18 mouse cellular contexts compared by ENCODE assay signal in the genomic region with DNA sequence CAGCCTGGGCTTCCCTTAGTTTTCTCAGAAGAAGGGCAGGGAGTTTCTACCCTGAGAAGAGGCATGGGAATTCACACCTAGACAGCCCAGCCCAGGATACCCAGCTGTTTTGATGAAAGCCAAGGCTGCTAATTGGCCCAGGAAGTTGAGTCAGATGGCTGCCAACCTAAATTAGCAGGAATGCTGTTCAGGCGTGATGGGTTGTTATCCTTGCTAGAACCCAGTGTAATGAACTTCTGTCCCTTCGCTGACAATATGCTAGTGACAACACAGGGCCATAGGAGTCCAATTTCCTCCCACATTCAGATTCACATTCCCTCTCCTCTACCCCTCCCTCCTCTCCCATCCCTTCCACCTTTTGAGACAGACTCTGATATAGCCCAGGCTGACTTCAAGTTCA. TPM values are rescaled to one million over a fixed set of nuclear protein-coding genes. Genes with fewer than 3 reads are reported as not detected.
DNase-seq lines count a peak whose midpoint lies in the region; ATAC-seq and TF ChIP-seq lines count a peak whose summit lies in the region.
"Had no signal": no experiment of that assay in that cellular context is flagged by ENCODE, and none has a peak within 500 bp of the region (broad histone marks: within the 10 kb centered on the region; RNA-seq: fewer than 3 reads in every experiment).

No protein-coding gene starts in this region.

- H3K36me3 ChIP-seq in hindbrain, postnatal 0 days (ENCODE audit: insufficient read depth, low read length), result no peaks in the 10 kb centered on the region
- no peaks in the 10 kb centered on the region for H3K36me3 ChIP-seq in hindbrain, embryonic 12.5 days
- H3K36me3 ChIP-seq: limb, embryonic 10.5 days had no signal

- H3K27me3 ChIP-seq in hindbrain, postnatal 0 days (ENCODE audit: insufficient read depth, low read length), result no peaks in the 10 kb centered on the region
- no peaks in the 10 kb centered on the region; the same call in 1 of the 2 replicates for H3K27me3 ChIP-seq in hindbrain, embryonic 12.5 days

- no peak overlapping the region for H3K4me2 ChIP-seq in hindbrain, postnatal 0 days (ENCODE audit: low read depth, low read length)
- no peak overlapping the region for H3K4me2 ChIP-seq in hindbrain, embryonic 12.5 days (replicated peaks)
- H3K4me2 ChIP-seq: hindbrain, embryonic 14.5 days had no signal

- H3K27ac ChIP-seq in hindbrain, postnatal 0 days, result no peak overlapping the region
- no peak overlapping the region for H3K27ac ChIP-seq in hindbrain, embryonic 12.5 days
- H3K27ac ChIP-seq: hindbrain, embryonic 14.5 days; limb, embryonic 10.5 days; macrophage had no signal

- DNase-seq in adrenal gland, adult 2 months, result peak; percentile 32
- DNase-seq in adrenal gland, postnatal 25 days, result no peak
- peak; percentile 57 for DNase-seq in hindbrain, postnatal 0 days (ENCODE audit: low spot score)
- DNase-seq in right cerebral cortex, adult 18-20 months, result peak; percentile 39
- no peak for DNase-seq in right cerebral cortex, adult 2 months (ENCODE audit: low spot score in 2 of 2)
- peak; percentile 67 for DNase-seq in retina, postnatal 1 day
- no peak for DNase-seq in urinary bladder, postnatal 10 days (ENCODE audit: low spot score)
- DNase-seq: cerebellum, adult 11-12 months; kidney, adult 9 months; liver had no signal

- ATAC-seq in hindbrain, postnatal 0 days, result no peak
- no peak for ATAC-seq in hindbrain, embryonic 12.5 days (ENCODE audit: low FRiP score)
- ATAC-seq: midbrain, embryonic 16.5 days had no signal

- WGBS in hindbrain, postnatal 0 days, result 53% methylated on average over 2 of the region's 2 CpGs
- 56% methylated on average over 2 of the region's 2 CpGs for WGBS in hindbrain, embryonic 12.5 days

- no peak overlapping the region for H3K4me3 ChIP-seq in hindbrain, postnatal 0 days (ENCODE audit: low read length)
- no peak overlapping the region for H3K4me3 ChIP-seq in hindbrain, embryonic 12.5 days
- H3K4me3 ChIP-seq: limb, embryonic 10.5 days had no signal

- no peak overlapping the region for H3K9ac ChIP-seq in hindbrain, postnatal 0 days (replicated peaks; ENCODE audit: low read length)
- no peak overlapping the region for H3K9ac ChIP-seq in hindbrain, embryonic 12.5 days
- H3K9ac ChIP-seq: hindbrain, embryonic 14.5 days had no signal

- H3K9me3 ChIP-seq in hindbrain, postnatal 0 days (ENCODE audit: low read length), result no peaks in the 10 kb centered on the region
- no peaks in the 10 kb centered on the region for H3K9me3 ChIP-seq in hindbrain, embryonic 12.5 days (replicated peaks)
- H3K9me3 ChIP-seq: limb, embryonic 10.5 days had no signal

- H3K4me1 ChIP-seq in hindbrain, postnatal 0 days (ENCODE audit: insufficient read depth, low read length), result peaks cover 9% of the 10 kb centered on the region; the same call in 1 of the 2 replicates
- peaks cover 17% of the 10 kb centered on the region for H3K4me1 ChIP-seq in hindbrain, embryonic 12.5 days

- no peak for TF ChIP-seq CTCF in hindbrain, postnatal 0 days (IDR thresholded peaks at IDR 0.05; ENCODE audit: low read depth)

RNA-seq across cellular contexts. Expression of gene Cyp11a1, which starts 6.7 kb away (rescaled TPM):
- 1,000 to 10,000 TPM; 6,621 to 7,422 TPM for total RNA-seq in adrenal gland, adult 2 months (2021)
- 1,463 and 1,873 TPM in 2 replicates for polyA plus RNA-seq in adrenal gland, adult 2 months (2012; rRNA removed)
- total RNA-seq in adrenal gland, postnatal 25 days (2021), result 6,596 and 7,089 TPM in 2 replicates
- 4.1 and 4.3 TPM in 2 replicates for total RNA-seq in hindbrain, postnatal 0 days (2014; rRNA removed)
- polyA plus RNA-seq in hindbrain, postnatal 0 days (2015; fragmentation: Nextera tagmentation; extraction: Ambion mirVana), result 1.2 and 1.8 TPM in 2 replicates
- polyA plus RNA-seq in hindbrain, embryonic 12.5 days (2016; fragmentation: Nextera tagmentation; extraction: Ambion mirVana), result 0.17 and 0.38 TPM in 2 replicates
- total RNA-seq: heart, postnatal 25 days had no signal
- polyA plus RNA-seq: macrophage had no signal

RNA-seq across cellular contexts. Expression of gene Stra6, which starts 50.7 kb away (rescaled TPM):
- 1 to 10 TPM; 1.5 to 1.8 TPM for total RNA-seq in adrenal gland, adult 2 months (2021)
- polyA plus RNA-seq in adrenal gland, adult 2 months (2012; rRNA removed), result 2.0 and 2.6 TPM in 2 replicates
- 1.6 and 2.1 TPM in 2 replicates for total RNA-seq in adrenal gland, postnatal 25 days (2021)
- 16.0 and 19.2 TPM in 2 replicates for total RNA-seq in hindbrain, postnatal 0 days (2014; rRNA removed)
- polyA plus RNA-seq in hindbrain, postnatal 0 days (2015; fragmentation: Nextera tagmentation; extraction: Ambion mirVana), result 7.5 TPM in 2 replicates
- 14.8 and 17.6 TPM in 2 replicates for polyA plus RNA-seq in hindbrain, embryonic 12.5 days (2016; fragmentation: Nextera tagmentation; extraction: Ambion mirVana)
- total RNA-seq: neutrophil, adult 5-6 weeks had no signal
- polyA plus RNA-seq: liver, embryonic 16.5 days; macrophage had no signal

Comparison
In these comparisons a context has a peak if more than half of its experiments do, and no peak if none do; other contexts are left out.
1. DNase-seq: peak in adrenal gland, adult 2 months (single experiment), hindbrain, postnatal 0 days (single experiment), right cerebral cortex, adult 18-20 months (single experiment) and retina, postnatal 1 day (single experiment); none in adrenal gland, postnatal 25 days (single experiment), right cerebral cortex, adult 2 months (0 of 2) and urinary bladder, postnatal 10 days (single experiment).
2. RNA of gene Cyp11a1, which starts 6.7 kb away (total RNA-seq): 6,621 to 7,422 TPM in adrenal gland, adult 2 months and 6,596 to 7,089 TPM in adrenal gland, postnatal 25 days; 4.1 to 4.3 TPM in hindbrain, postnatal 0 days; every median in the first group is over 1,000 times any median in the second.